Mouse (Mus musculus): ENCODE data around the gene Atad5.

DNA sequence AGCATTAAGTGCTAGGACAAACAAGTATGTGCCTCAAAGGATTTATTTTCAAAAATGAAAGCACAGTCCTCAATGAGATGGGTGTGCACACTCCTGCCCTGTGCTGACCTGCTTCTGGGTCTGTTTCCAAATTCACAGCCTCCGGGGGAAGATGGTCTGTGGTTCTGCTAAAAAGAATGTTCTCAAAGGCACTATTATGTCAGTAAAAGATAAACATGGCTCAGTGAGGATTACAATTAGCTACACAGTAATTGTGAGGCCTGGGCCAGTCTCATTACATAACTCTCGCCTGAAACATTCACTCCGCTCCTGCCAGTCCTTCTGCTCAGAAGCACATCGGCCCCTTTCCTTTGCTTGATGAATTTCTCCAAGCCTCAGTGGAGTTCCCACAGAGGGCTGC is 27.0 kb upstream of the Atad5 start:
- TF ChIP-seq CTCF (IDR thresholded peaks at IDR 0.05; ENCODE audit: low read depth, low read length) (no peak), POLR2A (IDR thresholded peaks at IDR 0.05; ENCODE audit: extremely low read depth, insufficient read depth, low read length) (no peak)

Data from liver, adult 2 months (tissue).